Mouse (Mus musculus) left cerebral cortex, adult 2 months (tissue): Measurements from ENCODE around the gene Syndig1l. TPM values are rescaled to one million over a fixed set of nuclear protein-coding genes. Genes with fewer than 3 reads are reported as not detected.

Experiments used
- DNase-seq, 2 experiments: peaks; one replicate each; pipeline ENCODE4 v3.0.0; 2021 to 2022; ENCODE audit warnings: low spot score in 2 of 2, mixed read lengths in 1 of 2; ENCODE audit errors: extremely low spot score in 1 of 2
- H3K27ac ChIP-seq: fragments of 200-600 bp; 2 replicates; pipeline ENCODE4 v1.8.1; 2022
- H3K4me3 ChIP-seq: fragments of 200-600 bp; 2 replicates; pipeline ENCODE4 v1.8.1; 2022
- CTCF ChIP-seq: fragments of 200-600 bp; IDR thresholded peaks from 2 replicates; pipeline ENCODE4 v1.8.1; 2022; ENCODE audit warnings: antibody characterized with exemption, mild to moderate bottlenecking, moderate library complexity
- intact Hi-C: fragments of 180-260 bp; cut with DNase I; formaldehyde crosslinking; loops from one replicate; pipeline ENCODE4 v1.15.1; 2025
- total RNA-seq, 2 experiments: library from RNA; stranded (reverse); gene quantifications; 2 replicates each; pipeline ENCODE4 v1.2.3; 2021

The Syndig1l gene
- total RNA-seq, 2 experiments from 2014 or later = 11.7 to 21.3 TPM

DNA sequence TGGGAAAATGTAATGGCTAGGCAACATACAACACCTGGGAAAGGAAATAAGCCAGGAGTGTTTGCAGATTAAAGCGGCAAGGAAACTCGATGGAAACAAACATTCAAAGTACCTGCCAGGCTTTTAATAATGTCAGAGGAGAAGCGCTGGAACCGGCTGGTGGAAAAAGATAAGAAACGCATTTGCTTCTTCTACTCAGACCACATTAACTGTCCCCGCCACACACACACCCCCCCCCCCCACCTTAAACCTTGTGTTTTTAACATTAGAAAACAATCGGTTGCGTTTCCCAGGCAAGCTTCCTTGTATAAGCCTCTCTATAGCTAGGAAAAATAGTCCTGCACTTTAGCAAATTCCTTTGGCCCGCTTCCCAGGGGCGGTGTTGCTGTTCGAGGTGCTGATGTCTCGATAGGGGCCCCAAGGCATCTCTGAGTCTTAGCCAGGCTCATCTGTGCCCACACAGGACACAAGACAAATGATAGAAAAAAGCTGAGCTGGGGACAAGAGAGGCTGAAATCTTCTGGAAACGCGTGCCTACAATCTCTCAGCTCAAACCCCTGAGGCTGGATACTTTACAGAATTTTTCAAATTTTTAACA lies 11.3 kb upstream of the Syndig1l start:
- no peak overlapping the region for H3K4me3 ChIP-seq
- no peak for TF ChIP-seq CTCF
- no peak overlapping the region for H3K27ac ChIP-seq
- intact Hi-C loops = no loop called here
- DNase-seq = no peak

DNA sequence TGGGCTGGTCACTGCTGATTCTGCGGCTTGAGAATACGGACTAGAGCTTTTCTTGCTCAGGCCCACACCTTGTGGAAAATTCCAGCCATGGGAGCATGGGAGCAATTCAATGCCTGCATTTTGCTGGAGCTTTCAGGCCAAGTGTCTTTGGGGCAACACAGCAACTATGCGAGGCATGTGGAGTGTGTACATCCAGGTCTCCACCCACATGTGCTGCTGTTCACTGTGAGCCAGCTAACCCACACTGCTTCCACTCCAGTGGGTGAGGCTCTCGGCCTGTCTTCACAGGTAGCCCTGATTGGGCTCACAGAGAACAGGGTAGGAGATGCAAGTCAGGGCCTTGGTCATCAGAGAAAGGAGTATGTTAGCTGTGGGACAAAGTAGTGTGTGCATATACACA lies 9.2 kb upstream of the Syndig1l start:
- DNase-seq = no peak
- H3K4me3 ChIP-seq = no peak overlapping the region
- no peak for TF ChIP-seq CTCF
- intact Hi-C loops = no loop called here
- no peak overlapping the region for H3K27ac ChIP-seq

GRCm38 (mm10) chr12:84706886-84707285 lies 8.3 kb upstream of the Syndig1l start:
- no peak for TF ChIP-seq CTCF
- no peak for DNase-seq

GRCm38 (mm10) chr12:84702586-84702985 lies 4.0 kb upstream of the Syndig1l start:
- DNase-seq = no peak
- no peak for TF ChIP-seq CTCF
- intact Hi-C loops = no loop called here

More at GRCm38 (mm10) chr12:84706886-84707285, 8.3 kb upstream of the Syndig1l start:
- intact Hi-C loops = no loop called here
- Histone ChIP-seq H3K27ac (no peak overlapping the region), H3K4me3 (no peak overlapping the region)

GRCm38 (mm10) chr12:84692141-84692540 lies 6.5 kb downstream of the Syndig1l start:
- intact Hi-C loops = no loop called here
- no peak for TF ChIP-seq CTCF
- H3K4me3 ChIP-seq = no peak overlapping the region

More at GRCm38 (mm10) chr12:84702586-84702985, 4.0 kb upstream of the Syndig1l start:
- Histone ChIP-seq H3K4me3 (no peak overlapping the region), H3K27ac (no peak overlapping the region)

DNA sequence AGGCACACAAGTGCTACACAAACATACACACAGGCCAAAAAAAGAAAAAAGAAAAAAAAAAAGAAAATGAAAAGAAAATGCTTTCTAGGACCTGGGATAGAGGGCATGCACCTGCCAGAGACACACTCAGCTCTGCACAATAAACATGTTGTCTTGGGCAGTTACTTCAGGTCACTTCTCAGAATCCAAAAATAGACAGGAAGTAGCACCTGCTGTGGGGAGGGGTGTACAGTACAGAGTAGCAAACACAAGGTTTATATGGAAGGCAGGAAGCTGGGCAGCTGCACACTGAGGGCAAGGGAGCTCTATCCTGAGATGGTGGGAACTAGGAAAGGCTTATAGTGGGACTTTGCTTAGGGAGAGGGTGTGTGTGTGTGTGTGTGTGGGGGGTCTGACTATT lies 7.3 kb downstream of the Syndig1l start:
- Histone ChIP-seq H3K27ac (no peak overlapping the region), H3K4me3 (no peak overlapping the region)
- no peak for DNase-seq
- TF ChIP-seq CTCF = no peak
- intact Hi-C loops = no loop called here

More at GRCm38 (mm10) chr12:84692141-84692540, 6.5 kb downstream of the Syndig1l start:
- H3K27ac ChIP-seq = no peak overlapping the region
- no peak for DNase-seq

- TF ChIP-seq CTCF = no peak
- Histone ChIP-seq H3K4me3 (no peak overlapping the region), H3K27ac (no peak overlapping the region)
- intact Hi-C loops = no loop called here
- no peak for DNase-seq
Observed at GRCm38 (mm10) chr12:84689051-84689450, 9.6 kb downstream of the Syndig1l start.

GRCm38 (mm10) chr12:84687531-84687930 lies 11.1 kb downstream of the Syndig1l start:
- intact Hi-C loops = no loop called here
- TF ChIP-seq CTCF = no peak
- Histone ChIP-seq H3K4me3 (no peak overlapping the region), H3K27ac (no peak overlapping the region)
- no peak for DNase-seq

- no peak overlapping the region for H3K27ac ChIP-seq
- DNase-seq = no peak
- no peak overlapping the region for H3K4me3 ChIP-seq
- intact Hi-C loops = no loop called here
- TF ChIP-seq CTCF = no peak
Observed at GRCm38 (mm10) chr12:84686176-84686575, 12.5 kb downstream of the Syndig1l start.

GRCm38 (mm10) chr12:84684569-84684968 lies 14.1 kb downstream of the Syndig1l start:
- no peak for TF ChIP-seq CTCF
- Histone ChIP-seq H3K27ac (no peak overlapping the region), H3K4me3 (no peak overlapping the region)
- intact Hi-C loops = no loop called here
- no peak for DNase-seq

GRCm38 (mm10) chr12:84676011-84676410 lies 22.6 kb downstream of the Syndig1l start:
- no peak for DNase-seq
- no peak for TF ChIP-seq CTCF
- intact Hi-C loops = no loop called here
- no peak overlapping the region for H3K4me3 ChIP-seq
- no peak overlapping the region for H3K27ac ChIP-seq

GRCm38 (mm10) chr12:84674666-84675526 lies 23.7 kb downstream of the Syndig1l start:
- Histone ChIP-seq H3K4me3 (no peak overlapping the region), H3K27ac (no peak overlapping the region)
- intact Hi-C loops = loop anchor here (5.0 kb wide), 1 partner anchor 77 kb away; no protein-coding TSS in a partner anchor
- no peak for TF ChIP-seq CTCF
- no peak for DNase-seq

GRCm38 (mm10) chr12:84671646-84672045 lies 27.0 kb downstream of the Syndig1l start:
- TF ChIP-seq CTCF = no peak
- no peak overlapping the region for H3K27ac ChIP-seq
- no peak overlapping the region for H3K4me3 ChIP-seq
- no peak for DNase-seq
- intact Hi-C loops = loop anchor here (5.0 kb wide), 1 partner anchor 81 kb away; no protein-coding TSS in a partner anchor
